Mouse (Mus musculus) MEL (cell line): ENCODE data around the gene Rpl3. TPM values are rescaled to one million over a fixed set of nuclear protein-coding genes. Genes with fewer than 3 reads are reported as not detected.

ENCODE experiments used
- DNase-seq: peaks from one replicate; pipeline ENCODE4 v3.0.0; 2011; ENCODE audit warnings: low read depth, low spot score
- H3K27ac ChIP-seq: 2 replicates; pipeline ENCODE4 v1.5.1; 2012; ENCODE audit warnings: low read depth, mild to moderate bottlenecking, control low read depth, low read length, moderate library complexity; ENCODE audit not compliant: control insufficient read depth
- H3K27me3 ChIP-seq, 2 experiments: fragments of 150-350 bp in 1 of 2; sonication (generic) in 1 of 2; 2 replicates each; pipeline ENCODE4 v1.6.1; 2012; ENCODE audit warnings: low read length in 2 of 2, mild to moderate bottlenecking in 2 of 2, improper control_type of control experiment in 1 of 2, moderate library complexity in 1 of 2; ENCODE audit not compliant: insufficient read depth in 2 of 2, control insufficient read depth in 1 of 2
- H3K36me3 ChIP-seq, 2 experiments: 2 replicates each; pipeline ENCODE4 v1.6.1; 2012 to 2014; ENCODE audit warnings: low read length in 2 of 2, improper control_type of control experiment in 1 of 2, inconsistent platforms in 1 of 2, mild to moderate bottlenecking in 1 of 2; ENCODE audit not compliant: insufficient read depth in 2 of 2, control insufficient read depth in 1 of 2
- H3K4me1 ChIP-seq, 2 experiments: fragments of 150-350 bp in 1 of 2; sonication (generic) in 1 of 2; 2 replicates each; pipeline ENCODE4 v1.6.1; 2012; ENCODE audit warnings: low read length in 2 of 2, improper control_type of control experiment in 1 of 2, mild to moderate bottlenecking in 1 of 2; ENCODE audit not compliant: insufficient read depth in 2 of 2, control insufficient read depth in 1 of 2
- H3K4me3 ChIP-seq, 2 experiments: fragments of 150-350 bp in 1 of 2; sonication (generic) in 1 of 2; 2 replicates each; pipeline ENCODE4 v1.5.1; 2012; ENCODE audit warnings: low read depth in 2 of 2, low read length in 2 of 2, mild to moderate bottlenecking in 2 of 2, moderate library complexity in 2 of 2, control low read depth in 1 of 2, improper control_type of control experiment in 1 of 2; ENCODE audit not compliant: control insufficient read depth in 1 of 2, insufficient read depth in 1 of 2
- H3K79me2 ChIP-seq: 2 replicates; pipeline ENCODE4 v1.6.1; 2012; ENCODE audit warnings: mild to moderate bottlenecking, low read length, moderate library complexity; ENCODE audit not compliant: control insufficient read depth, poor library complexity, insufficient read depth
- H3K9ac ChIP-seq: 2 replicates; pipeline ENCODE4 v1.6.1; 2012; ENCODE audit warnings: low read depth, mild to moderate bottlenecking, control low read depth, low read length, moderate library complexity; ENCODE audit not compliant: control insufficient read depth, poor library complexity, severe bottlenecking
- H3K9me3 ChIP-seq: fragments of 150-350 bp; sonication (generic); replicated peaks from 2 replicates; pipeline ENCODE4 v1.6.1; 2012; ENCODE audit warnings: mild to moderate bottlenecking, low read length, improper control_type of control experiment, moderate library complexity; ENCODE audit not compliant: insufficient read depth
- BHLHE40 ChIP-seq: IDR thresholded peaks from 2 replicates; pipeline ENCODE4 v1.6.1; 2012; ENCODE audit warnings: low read depth, mild to moderate bottlenecking, inconsistent platforms, low read length, improper control_type of control experiment, borderline replicate concordance
- CTCF ChIP-seq, 3 experiments: IDR thresholded peaks in 2 of 3; conservative IDR thresholded peaks in 1 of 3; 2 replicates each; pipeline ENCODE4 v1.5.1; 2011 to 2012; ENCODE audit warnings: low read length in 3 of 3, low read depth in 2 of 3, mild to moderate bottlenecking in 2 of 3, improper control_type of control experiment in 1 of 3, inconsistent platforms in 1 of 3, mixed read lengths in 1 of 3, moderate library complexity in 1 of 3; ENCODE audit not compliant: control insufficient read depth in 1 of 3, insufficient read depth in 1 of 3, poor library complexity in 1 of 3, severe bottlenecking in 1 of 3
- E2F4 ChIP-seq: IDR thresholded peaks from 2 replicates; pipeline ENCODE4 v1.6.1; 2011; ENCODE audit warnings: low read depth, low read length, improper control_type of control experiment, borderline replicate concordance
- ELF1 ChIP-seq: IDR thresholded peaks from 2 replicates; pipeline ENCODE4 v1.6.1; 2014; ENCODE audit warnings: low read depth, mild to moderate bottlenecking, inconsistent platforms, low read length, improper control_type of control experiment, moderate library complexity
- ETS1 ChIP-seq: IDR thresholded peaks from 2 replicates; pipeline ENCODE4 v1.6.1; 2012; ENCODE audit warnings: low read depth, mild to moderate bottlenecking, inconsistent platforms, low read length, improper control_type of control experiment, moderate library complexity
- GABPA ChIP-seq: IDR thresholded peaks from 2 replicates; pipeline ENCODE4 v1.6.1; 2012; ENCODE audit warnings: low read depth, mild to moderate bottlenecking, inconsistent platforms, low read length, improper control_type of control experiment, moderate library complexity
- JUND ChIP-seq: IDR thresholded peaks from 2 replicates; pipeline ENCODE4 v1.6.1; 2011; ENCODE audit warnings: low read depth, mild to moderate bottlenecking, improper control_type of control experiment, low read length
- MAX ChIP-seq: IDR thresholded peaks from 2 replicates; pipeline ENCODE4 v1.6.1; 2011; ENCODE audit warnings: low read length, improper control_type of control experiment
- MAZ ChIP-seq: IDR thresholded peaks from 2 replicates; pipeline ENCODE4 v1.6.1; 2012; ENCODE audit warnings: low read depth, mild to moderate bottlenecking, inconsistent platforms, low read length, improper control_type of control experiment
- MXI1 ChIP-seq: IDR thresholded peaks from 2 replicates; pipeline ENCODE4 v1.6.1; 2011; ENCODE audit warnings: mild to moderate bottlenecking, low read depth, low read length, improper control_type of control experiment
- MYB ChIP-seq: IDR thresholded peaks from 2 replicates; pipeline ENCODE4 v1.6.1; 2011; ENCODE audit warnings: mild to moderate bottlenecking, low read depth, low read length, improper control_type of control experiment
- MYC ChIP-seq: IDR thresholded peaks from 2 replicates; pipeline ENCODE4 v1.6.1; 2011; ENCODE audit warnings: low read depth, mild to moderate bottlenecking, low read length, improper control_type of control experiment, moderate library complexity
- NRF1 ChIP-seq: IDR thresholded peaks from 2 replicates; pipeline ENCODE4 v1.6.1; 2014; ENCODE audit warnings: low read depth, mild to moderate bottlenecking, inconsistent platforms, low read length, improper control_type of control experiment, moderate library complexity; ENCODE audit not compliant: poor library complexity, insufficient read depth, severe bottlenecking
- POLR2A ChIP-seq, 2 experiments: IDR thresholded peaks; 2 replicates each; pipeline ENCODE4 v1.6.1; 2011 to 2012; ENCODE audit warnings: low read length in 2 of 2, mild to moderate bottlenecking in 2 of 2, control low read depth in 1 of 2, improper control_type of control experiment in 1 of 2, low read depth in 1 of 2, moderate library complexity in 1 of 2; ENCODE audit not compliant: control insufficient read depth in 1 of 2, insufficient read depth in 1 of 2, poor library complexity in 1 of 2
- POLR2AphosphoS2 ChIP-seq: IDR thresholded peaks from 2 replicates; pipeline ENCODE4 v1.6.1; 2011; ENCODE audit warnings: low read length, improper control_type of control experiment
- RAD21 ChIP-seq: IDR thresholded peaks from 2 replicates; pipeline ENCODE4 v1.6.1; 2011; ENCODE audit warnings: mild to moderate bottlenecking, low read depth, low read length, improper control_type of control experiment
- SMC3 ChIP-seq: IDR thresholded peaks from 2 replicates; pipeline ENCODE4 v1.6.1; 2011; ENCODE audit warnings: low read depth, low read length, improper control_type of control experiment
- TCF12 ChIP-seq: IDR thresholded peaks from 2 replicates; pipeline ENCODE4 v1.6.1; 2014; ENCODE audit warnings: low read depth, mild to moderate bottlenecking, inconsistent platforms, low read length, improper control_type of control experiment, moderate library complexity
- UBTF ChIP-seq: IDR thresholded peaks from 2 replicates; pipeline ENCODE4 v1.6.1; 2012; ENCODE audit warnings: low read depth, mild to moderate bottlenecking, inconsistent platforms, low read length, improper control_type of control experiment, moderate library complexity, borderline replicate concordance; ENCODE audit not compliant: insufficient read depth
- USF2 ChIP-seq, 2 experiments: IDR thresholded peaks; 2 replicates each; pipeline ENCODE4 v1.6.1; 2011 to 2012; ENCODE audit warnings: improper control_type of control experiment in 2 of 2, low read length in 2 of 2, borderline replicate concordance in 1 of 2, inconsistent platforms in 1 of 2, low read depth in 1 of 2, mild to moderate bottlenecking in 1 of 2; ENCODE audit not compliant: insufficient read depth in 1 of 2
- ZC3H11A ChIP-seq: IDR thresholded peaks from 2 replicates; pipeline ENCODE4 v1.6.1; 2012; ENCODE audit warnings: low read depth, mild to moderate bottlenecking, inconsistent platforms, low read length, improper control_type of control experiment
- ZKSCAN1 ChIP-seq: IDR thresholded peaks from 2 replicates; pipeline ENCODE4 v1.6.1; 2012; ENCODE audit warnings: low read depth, mild to moderate bottlenecking, inconsistent platforms, low read length, improper control_type of control experiment, moderate library complexity
- ZMIZ1 ChIP-seq: IDR thresholded peaks from 2 replicates; pipeline ENCODE4 v1.6.1; 2012; ENCODE audit warnings: low read depth, mild to moderate bottlenecking, inconsistent platforms, low read length, improper control_type of control experiment, moderate library complexity
- ZNF384 ChIP-seq: IDR thresholded peaks from 2 replicates; pipeline ENCODE4 v1.6.1; 2012; ENCODE audit warnings: low read depth, mild to moderate bottlenecking, inconsistent platforms, low read length, improper control_type of control experiment
- polyA plus RNA-seq, 2 experiments: library from polyadenylated mRNA; stranded (reverse) in 1 of 2; unstranded in 1 of 2; fragments of >175 nt in 1 of 2; fragments of >200 nt in 1 of 2; gene quantifications; 2 replicates each; pipeline versions ENCODE4 v1.2.1 to v1.2.4; 2012; ENCODE audit warnings: low replicate concordance in 2 of 2, low read depth in 1 of 2; ENCODE audit not compliant: insufficient read length in 2 of 2, insufficient read depth in 1 of 2, missing spikeins in 1 of 2
- total RNA-seq: library from RNA; depleted of rRNA; stranded (reverse); fragments of 300-350 nt; gene quantifications from 2 replicates; pipeline ENCODE4 v1.2.3, GENCODE M21; 2012

The Rpl3 gene
- total and polyA plus RNA-seq, 3 experiments = 543 to 1,686 (median 1,096) TPM

- no peak overlapping the region for H3K27ac ChIP-seq
- TF ChIP-seq MAX (no peak), BHLHE40 (no peak), ELF1 (no peak), USF2 (IDR thresholded peaks at IDR 0.05; ENCODE audit: borderline replicate concordance in 1 of 2, insufficient read depth in 1 of 2, low read depth in 1 of 2, low read length in 2 of 2) (no peak), CTCF (IDR thresholded peaks at IDR 0.05 in 2 of 3, conservative IDR thresholded peaks at IDR 0.05 in 1 of 3; ENCODE audit: control insufficient read depth in 1 of 3, insufficient read depth in 1 of 3, low read depth in 2 of 3, low read length in 3 of 3, poor library complexity in 1 of 3, severe bottlenecking in 1 of 3) (no peak), ZKSCAN1 (no peak), UBTF (no peak), E2F4 (no peak), MYB (no peak), SMC3 (no peak), TCF12 (no peak)
- DNase-seq = no peak
- H3K36me3 ChIP-seq = peaks cover 0 to 7% of the 10 kb centered on the region in 2 experiments; a peak in 2 of 4 replicates
- H3K27me3 ChIP-seq = no peaks in the 10 kb centered on the region
- H3K9ac ChIP-seq = no peak overlapping the region
- no peaks in the 10 kb centered on the region for H3K79me2 ChIP-seq
- no peak overlapping the region for H3K4me3 ChIP-seq
- peaks cover 0 to 3% of the 10 kb centered on the region in 2 experiments; a peak in 2 of 4 replicates for H3K4me1 ChIP-seq
- H3K9me3 ChIP-seq = no peaks in the 10 kb centered on the region
Observed at GRCm38 (mm10) chr15:80114414-80114813, 22.7 kb upstream of the Rpl3 start.

DNA sequence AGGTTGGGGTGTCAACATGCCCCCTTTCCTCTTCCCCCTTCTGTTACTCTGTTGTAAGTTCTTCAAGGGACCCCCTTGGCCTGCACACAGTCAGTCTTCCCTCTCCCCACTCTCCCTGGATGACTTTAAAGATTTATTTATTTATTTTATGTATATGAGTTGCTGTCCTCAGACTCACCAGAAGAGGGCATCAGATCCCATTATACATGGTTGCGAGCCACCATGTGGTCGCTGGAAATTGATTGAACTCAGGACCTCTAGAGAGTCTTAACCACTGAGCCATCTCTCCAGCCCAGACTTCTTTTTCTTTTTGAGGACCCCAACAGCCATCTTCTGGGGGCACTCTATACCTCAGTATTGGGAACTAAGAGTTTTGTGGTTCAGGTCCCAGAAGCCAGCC is 20.8 kb upstream of the Rpl3 start:
- H3K9me3 ChIP-seq = no peaks in the 10 kb centered on the region
- TF ChIP-seq SMC3 (peak; percentile 44; the same call in 1 of the 2 replicates), ZKSCAN1 (0 out of 2 replicates have a peak, but pooled peaks have one; percentile 37), ZNF384 (no peak), JUND (no peak), MAZ (no peak), UBTF (no peak), MYC (peak; percentile 83), ZC3H11A (peak; percentile 29; the same call in 1 of the 2 replicates), CTCF (IDR thresholded peaks at IDR 0.05 in 2 of 3, conservative IDR thresholded peaks at IDR 0.05 in 1 of 3; ENCODE audit: control insufficient read depth in 1 of 3, insufficient read depth in 1 of 3, low read depth in 2 of 3, low read length in 3 of 3, poor library complexity in 1 of 3, severe bottlenecking in 1 of 3) (peak; percentile 13 to 59 (median 47); a peak in 4 of 6 replicates), POLR2A (IDR thresholded peaks at IDR 0.05; ENCODE audit: control insufficient read depth in 1 of 2, insufficient read depth in 1 of 2, low read depth in 1 of 2, low read length in 2 of 2, poor library complexity in 1 of 2) (no peak), RAD21 (peak; percentile 27; the same call in 1 of the 2 replicates), USF2 (IDR thresholded peaks at IDR 0.05; ENCODE audit: borderline replicate concordance in 1 of 2, insufficient read depth in 1 of 2, low read depth in 1 of 2, low read length in 2 of 2) (no peak), ETS1 (no peak), NRF1 (no peak), POLR2AphosphoS2 (no peak), MAX (0 out of 2 replicates have a peak, but pooled peaks have one; percentile 13), ZMIZ1 (no peak), MXI1 (no peak), GABPA (no peak)

More for the DNA sequence above, 20.8 kb upstream of the Rpl3 start:
- Histone ChIP-seq H3K9ac (no peak overlapping the region), H3K4me3 (no peak overlapping the region), H3K4me1 (peaks cover 0 to 3% of the 10 kb centered on the region in 2 experiments; a peak in 2 of 4 replicates), H3K27me3 (no peaks in the 10 kb centered on the region), H3K79me2 (no peaks in the 10 kb centered on the region), H3K27ac (no peak overlapping the region), H3K36me3 (peaks cover 0 to 7% of the 10 kb centered on the region in 2 experiments; a peak in 2 of 4 replicates)
- peak; percentile 52 for DNase-seq
